10 mouse cellular contexts compared by ENCODE assay signal in genomic region chr2:17932932-17933790, GRCm38 (mm10).
DNase-seq lines count a peak whose midpoint lies in the region; ATAC-seq and TF ChIP-seq lines count a peak whose summit lies in the region.
"Had no signal": no experiment of that assay in that cellular context is flagged by ENCODE, and none has a peak within 500 bp of the region (broad histone marks: within the 10 kb centered on the region; RNA-seq: fewer than 3 reads in every experiment).

No protein-coding gene starts in this region.

- H3K4me2 ChIP-seq in embryonic facial prominence, embryonic 11.5 days (ENCODE audit: low read depth, low read length) = no peak overlapping the region
- H3K4me2 ChIP-seq in hindbrain, embryonic 16.5 days (ENCODE audit: low read length) = peak overlapping the region; percentile 49
- peak overlapping the region; percentile 52 for H3K4me2 ChIP-seq in neural tube, embryonic 13.5 days

- no peaks in the 10 kb centered on the region for H3K4me1 ChIP-seq in embryonic facial prominence, embryonic 11.5 days (ENCODE audit: control insufficient read depth, insufficient read depth, low read length)
- H3K4me1 ChIP-seq in hindbrain, embryonic 16.5 days (ENCODE audit: control insufficient read depth, insufficient read depth, low read depth, low read length) = peaks cover 8% of the 10 kb centered on the region
- peaks cover 11% of the 10 kb centered on the region for H3K4me1 ChIP-seq in neural tube, embryonic 13.5 days (replicated peaks)

- intact Hi-C loops in left cerebral cortex, adult 2 months (cut with DNase I) = no loop called here
- intact Hi-C loops in left cerebral cortex, postnatal 14 days (cut with DNase I) = no loop called here

- peak overlapping the region; percentile 29 for H3K4me3 ChIP-seq in left cerebral cortex, adult 2 months
- H3K4me3 ChIP-seq in embryonic facial prominence, embryonic 11.5 days (ENCODE audit: low read depth, low read length) = no peak overlapping the region
- peak overlapping the region; percentile 13 for H3K4me3 ChIP-seq in hindbrain, embryonic 16.5 days (ENCODE audit: low read length)
- H3K4me3 ChIP-seq in neural tube, embryonic 13.5 days = peak overlapping the region; percentile 22; the same call in 1 of the 2 replicates

- no peak overlapping the region for H3K9ac ChIP-seq in embryonic facial prominence, embryonic 11.5 days (replicated peaks; ENCODE audit: low read length)
- peak overlapping the region; percentile 24 for H3K9ac ChIP-seq in hindbrain, embryonic 16.5 days (ENCODE audit: low read depth, low read length)
- H3K9ac ChIP-seq in neural tube, embryonic 13.5 days = peak overlapping the region; percentile 51

- no peak for TF ChIP-seq CTCF in left cerebral cortex, adult 2 months (IDR thresholded peaks at IDR 0.05)

- WGBS in embryonic facial prominence, embryonic 11.5 days = 34% methylated on average over 15 of the region's 15 CpGs
- 13% methylated on average over 15 of the region's 15 CpGs for WGBS in hindbrain, embryonic 16.5 days
- WGBS in neural tube, embryonic 13.5 days = 21% methylated on average over 15 of the region's 15 CpGs

- peak; percentile 65; the same call in 1 of the 2 replicates for ATAC-seq in embryonic facial prominence, embryonic 11.5 days (replicated peaks; ENCODE audit: insufficient number of reproducible peaks, low FRiP score, low TSS enrichment, low read depth)
- ATAC-seq in hindbrain, embryonic 16.5 days = peak; percentile 68
- ATAC-seq in neural tube, embryonic 13.5 days (ENCODE audit: low read depth) = peak; percentile 71
- ATAC-seq: inflammation-experienced regulatory T-cells, adult 6 months had no signal

- no peaks in the 10 kb centered on the region for H3K9me3 ChIP-seq in embryonic facial prominence, embryonic 11.5 days (replicated peaks; ENCODE audit: control insufficient read depth, low read length)
- peaks cover 5% of the 10 kb centered on the region; the same call in 1 of the 2 replicates for H3K9me3 ChIP-seq in hindbrain, embryonic 16.5 days (ENCODE audit: control insufficient read depth, low read length)
- 0 out of 2 replicates have a peak, but pooled peaks cover 10% of the 10 kb centered on the region for H3K9me3 ChIP-seq in neural tube, embryonic 13.5 days

- no peak overlapping the region for H3K27ac ChIP-seq in left cerebral cortex, adult 2 months
- H3K27ac ChIP-seq in embryonic facial prominence, embryonic 11.5 days (replicated peaks; ENCODE audit: low read depth, low read length) = no peak overlapping the region
- no peak overlapping the region for H3K27ac ChIP-seq in hindbrain, embryonic 16.5 days (ENCODE audit: low read depth, low read length)
- no peak overlapping the region for H3K27ac ChIP-seq in neural tube, embryonic 13.5 days (replicated peaks)

- no peaks in the 10 kb centered on the region for H3K36me3 ChIP-seq in embryonic facial prominence, embryonic 11.5 days (replicated peaks; ENCODE audit: control insufficient read depth, insufficient read depth, low read depth, low read length)
- H3K36me3 ChIP-seq in hindbrain, embryonic 16.5 days (ENCODE audit: control insufficient read depth, insufficient read depth, low read length) = no peaks in the 10 kb centered on the region
- H3K36me3 ChIP-seq in neural tube, embryonic 13.5 days = no peaks in the 10 kb centered on the region

- no peaks in the 10 kb centered on the region for H3K27me3 ChIP-seq in embryonic facial prominence, embryonic 11.5 days (ENCODE audit: control insufficient read depth, insufficient read depth, low read length)
- no peaks in the 10 kb centered on the region for H3K27me3 ChIP-seq in hindbrain, embryonic 16.5 days (replicated peaks; ENCODE audit: control insufficient read depth, insufficient read depth, low read length)
- no peaks in the 10 kb centered on the region for H3K27me3 ChIP-seq in neural tube, embryonic 13.5 days

- no peak for DNase-seq in left cerebral cortex, adult 2 months (ENCODE audit: extremely low spot score in 1 of 2, low spot score in 2 of 2)
- no peak for DNase-seq in left cerebral cortex, adult 8-10 months (ENCODE audit: low spot score in 2 of 2)
- no peak for DNase-seq in embryonic facial prominence, embryonic 11.5 days (ENCODE audit: low spot score)
- no peak for DNase-seq in kidney, postnatal 4 days
- no peak for DNase-seq in left cerebral cortex, postnatal 14 days (ENCODE audit: low spot score in 2 of 2)
- no peak for DNase-seq in left cerebral cortex, adult 11 months (ENCODE audit: low spot score)
- DNase-seq: left cerebral cortex, postnatal 4 days had no signal
